Mouse (Mus musculus): ENCODE results near the gene Ttc37. TPM values are rescaled to one million over a fixed set of nuclear protein-coding genes. Genes with fewer than 3 reads are reported as not detected.

The Ttc37 gene
- total RNA-seq, 1 experiment from 2014 or later = 33.6 TPM

GRCm38 (mm10) chr13:76157508-76157907 lies 59.0 kb downstream of the Ttc37 start:
- no peak for DNase-seq

GRCm38 (mm10) chr13:76160587-76160986 lies 62.1 kb downstream of the Ttc37 start:
- no peak for DNase-seq

GRCm38 (mm10) chr13:76174297-76174696 lies 75.8 kb downstream of the Ttc37 start:
- no peak for DNase-seq

GRCm38 (mm10) chr13:76178700-76179099 lies 80.2 kb downstream of the Ttc37 start:
- DNase-seq = no peak

GRCm38 (mm10) chr13:76187651-76188050 lies 89.1 kb downstream of the Ttc37 start:
- DNase-seq = no peak

- no peak for DNase-seq
Observed at GRCm38 (mm10) chr13:76189190-76189589, 90.7 kb downstream of the Ttc37 start.

- no peak for DNase-seq
Observed at GRCm38 (mm10) chr13:76190273-76190672, 91.7 kb downstream of the Ttc37 start.

- no peak for DNase-seq
Observed at GRCm38 (mm10) chr13:76194937-76195336, 96.4 kb downstream of the Ttc37 start.

- no peak for DNase-seq
Observed at GRCm38 (mm10) chr13:76195431-76196138, 97.1 kb downstream of the Ttc37 start.

GRCm38 (mm10) chr13:76197297-76197848 lies 98.8 kb downstream of the Ttc37 start:
- DNase-seq = no peak

- DNase-seq = no peak
Observed at GRCm38 (mm10) chr13:76199943-76200342, 101.4 kb downstream of the Ttc37 start.

GRCm38 (mm10) chr13:76214928-76215327 lies 116.4 kb downstream of the Ttc37 start:
- DNase-seq = no peak

GRCm38 (mm10) chr13:76215397-76215796 lies 116.9 kb downstream of the Ttc37 start:
- DNase-seq = no peak

Other genes starting within 250 kb of the Ttc37 start
- gene Rhobtb3, start 154.8 kb upstream of the Ttc37 start, total RNA-seq (2021) = 7.7 and 9.3 TPM in 2 replicates
- not detected in 2 replicates for gene Spata9, start 131.6 kb upstream of the Ttc37 start, total RNA-seq (2021)
- 27.7 and 30.7 TPM in 2 replicates for gene Rfesd, start 80.0 kb upstream of the Ttc37 start, total RNA-seq (2021)
- 0.15 TPM in 1 of 2 replicates, not detected in the other for gene Gpr150, start 41.7 kb upstream of the Ttc37 start, total RNA-seq (2021)
- gene Arsk, start 74 bp upstream of the Ttc37 start, total RNA-seq (2021) = 8.0 and 11.2 TPM in 2 replicates
- not detected in 2 replicates for gene Fam81b, start 206.3 kb downstream of the Ttc37 start, total RNA-seq (2021)

Data from adrenal gland, postnatal 25 days (tissue).